Mouse (Mus musculus) large intestine, adult 2 months (tissue): ENCODE measurements around the gene Prkaca. TPM values are rescaled to one million over a fixed set of nuclear protein-coding genes. Genes with fewer than 3 reads are reported as not detected.

Experiments used
- DNase-seq: peaks from one replicate; pipeline ENCODE4 v3.0.0-alpha.2; 2012; ENCODE audit warnings: low read depth, low spot score
- WGBS: fragments of 180-500 bp; shearing (Covaris S2); methylation state at CpG from one replicate; pipeline ENCODE4 v1.1.7; 2018; 5-methylcytosine and 5-hydroxymethylcytosine counted together
- polyA plus RNA-seq: library from polyadenylated mRNA; depleted of rRNA; stranded (reverse); fragments of >200 nt; gene quantifications from 2 replicates; pipeline ENCODE4 v1.2.3, GENCODE M21; 2012; rRNA removed

Prkaca gene
- polyA plus RNA-seq, 1 experiment: 59.9 TPM

DNA sequence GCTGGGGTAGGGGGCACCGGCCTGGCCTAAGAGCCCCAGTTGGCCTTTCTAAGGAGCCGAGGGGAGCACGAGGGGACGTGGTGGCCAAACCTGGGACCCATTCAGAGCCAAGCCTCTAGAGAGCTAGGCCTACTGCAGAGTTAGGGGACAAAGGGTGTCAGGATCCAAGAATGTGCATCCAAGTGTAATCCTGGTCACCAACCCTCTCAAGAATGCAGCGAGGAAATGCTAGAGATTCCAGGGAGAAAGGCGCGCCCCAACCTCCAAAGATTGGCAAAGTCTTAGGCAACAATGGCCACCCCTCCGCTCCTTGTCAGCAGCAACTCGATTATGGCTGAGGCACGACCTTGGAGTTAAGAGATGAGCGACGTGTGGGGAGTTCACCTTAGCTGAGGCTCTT, 48.8 kb downstream of the Prkaca start:
- DNase-seq: no peak
- 41% methylated on average over 12 of the region's 12 CpGs for WGBS

DNA sequence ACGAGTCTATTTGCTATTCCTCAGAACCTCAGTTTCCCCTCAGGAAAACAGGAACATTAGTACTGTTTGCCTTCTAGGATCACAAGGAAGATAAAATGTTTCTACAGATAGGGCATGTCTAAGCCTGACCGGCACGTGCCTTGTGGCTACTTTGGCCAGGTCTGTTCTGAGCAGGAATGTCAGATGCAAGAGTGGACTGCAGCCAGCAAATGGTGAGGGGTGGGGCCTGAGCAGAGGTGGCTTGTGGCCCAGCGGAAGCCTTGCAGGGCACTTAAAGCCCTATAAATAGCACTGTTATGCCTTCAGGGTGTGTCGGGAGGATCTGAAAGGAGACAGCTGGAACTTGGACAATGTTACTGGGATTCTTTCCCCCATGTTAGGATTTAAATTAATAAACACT, 50.3 kb downstream of the Prkaca start:
- no peak for DNase-seq
- 4% methylated on average over 5 of the region's 5 CpGs for WGBS

DNA sequence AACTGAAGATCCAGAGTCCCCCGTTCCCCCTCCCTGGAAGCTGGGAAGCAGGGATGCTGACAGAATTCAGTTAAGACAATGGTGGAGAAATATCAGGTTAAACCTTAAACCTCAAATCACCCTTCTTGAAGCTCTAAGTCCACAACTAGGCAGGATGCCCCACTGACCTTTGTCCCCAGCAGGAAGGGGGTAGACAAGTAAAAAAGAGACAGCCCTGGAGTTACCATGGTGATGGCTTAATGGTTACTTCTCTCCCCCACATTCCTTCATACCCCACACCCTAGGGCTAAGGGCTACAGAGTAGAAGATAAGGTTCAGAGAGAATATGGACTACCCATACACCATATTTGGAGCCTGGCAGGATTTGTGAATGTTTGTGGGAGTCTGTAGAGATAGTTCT, 50.8 kb downstream of the Prkaca start:
- DNase-seq: no peak
- 27% methylated on average over 1 of the region's 1 CpGs for WGBS

DNA sequence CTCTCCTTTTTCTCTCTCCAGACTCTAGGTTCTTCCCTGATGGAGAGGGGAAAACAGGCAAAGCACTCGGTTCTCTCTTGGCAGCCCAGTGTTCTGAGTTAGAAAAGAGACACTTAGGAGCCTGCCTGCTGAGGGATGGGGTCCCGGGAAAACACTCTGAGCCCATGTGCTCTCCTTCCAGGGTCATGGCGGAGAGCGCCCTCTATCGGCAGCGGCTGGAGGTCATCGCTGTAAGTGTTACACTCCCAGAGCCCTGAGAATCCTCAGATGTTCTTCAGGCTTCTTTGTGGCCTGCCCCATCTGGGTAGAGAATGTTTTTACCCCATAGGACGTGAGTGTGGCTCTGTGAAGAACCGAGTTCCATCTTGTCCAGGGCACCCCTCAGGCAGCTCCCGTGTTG, 51.4 kb downstream of the Prkaca start:
- DNase-seq: no peak
- WGBS: 23% methylated on average over 10 of the region's 10 CpGs

DNA sequence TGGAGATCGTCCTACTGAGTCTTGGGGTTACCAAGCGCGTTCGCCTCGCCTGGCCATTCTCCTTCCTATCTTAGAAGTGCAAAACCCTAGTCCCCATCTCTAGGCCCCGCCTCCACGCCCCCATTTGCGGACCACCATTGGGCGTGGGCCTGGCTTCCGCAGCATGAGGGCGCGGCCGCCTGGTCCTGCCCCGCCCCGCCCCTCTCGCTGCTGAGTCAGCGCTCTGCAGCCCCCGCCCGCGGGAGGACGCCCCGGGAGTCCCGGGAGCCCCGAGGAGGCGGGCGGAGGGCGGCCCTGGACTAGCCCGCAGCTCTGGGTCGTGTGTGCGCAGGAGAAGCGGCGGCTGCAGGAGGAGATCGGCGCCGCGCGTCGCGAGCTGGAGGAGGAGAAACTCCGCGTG, 53.1 kb downstream of the Prkaca start:
- WGBS: 4% methylated on average over 41 of the region's 41 CpGs

DNA sequence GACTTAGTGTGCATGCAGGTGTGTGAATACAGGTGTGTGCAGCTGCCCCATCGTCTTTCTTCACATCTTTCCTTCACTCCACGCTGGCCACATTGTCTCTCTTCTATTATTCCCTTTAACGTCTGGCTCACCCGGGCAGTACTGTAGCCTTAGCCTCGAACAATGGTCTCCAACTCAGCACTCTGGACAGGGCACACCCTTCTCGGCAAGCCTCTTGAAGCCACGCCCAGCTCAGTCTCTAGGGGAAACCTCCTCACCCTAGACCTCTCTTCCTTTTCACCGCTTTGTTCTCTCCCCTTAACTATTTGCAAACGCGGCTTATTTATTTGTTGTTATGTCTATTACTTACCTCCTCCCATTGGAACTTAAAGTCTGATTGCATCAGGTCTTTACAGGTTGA, 54.7 kb downstream of the Prkaca start:
- whole genome bisulfite sequencing: 14% methylated on average over 10 of the region's 10 CpGs
- DNase-seq: no peak

More for the DNA sequence above, 53.1 kb downstream of the Prkaca start:
- DNase-seq: no peak

DNA sequence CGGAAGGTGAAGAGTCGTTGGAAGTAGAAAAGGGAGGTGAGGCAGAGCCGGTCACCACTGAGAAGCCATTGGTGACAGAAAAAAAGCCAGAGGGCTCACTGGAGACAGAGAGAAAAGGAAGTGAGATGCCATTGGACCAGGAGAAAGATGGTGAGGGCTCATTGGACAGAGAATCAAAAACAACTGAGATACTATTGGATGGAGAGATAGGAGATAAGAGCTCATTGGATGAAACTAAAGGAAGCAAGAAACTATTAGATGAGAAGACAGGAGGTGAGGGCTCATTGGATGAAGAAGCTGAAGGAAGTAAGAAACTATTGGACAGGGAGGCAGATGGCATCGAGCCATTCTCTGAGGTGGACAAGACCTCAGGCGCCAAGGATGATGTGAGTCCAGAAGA, 56.5 kb downstream of the Prkaca start:
- WGBS: 94% methylated on average over 5 of the region's 5 CpGs
- no peak for DNase-seq

DNA sequence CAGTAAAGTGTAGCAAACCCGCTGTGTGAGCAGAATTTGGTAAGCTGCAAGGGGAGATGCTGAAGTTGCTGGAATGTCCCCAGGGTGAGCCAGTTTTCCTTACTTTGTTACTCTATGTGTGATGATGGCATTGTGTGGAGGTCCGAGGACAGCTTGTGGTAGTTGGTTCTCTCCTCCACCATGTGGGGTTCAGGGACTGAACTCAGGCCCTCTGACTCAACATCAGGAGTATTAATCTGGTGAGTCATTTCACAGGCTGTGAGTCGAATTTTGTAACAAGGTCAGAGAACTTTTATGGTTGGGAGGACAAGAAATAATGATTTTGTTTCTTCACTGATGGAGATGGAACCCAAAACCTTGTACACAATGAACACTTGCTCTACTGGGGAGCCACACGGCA, 60.0 kb downstream of the Prkaca start:
- DNase-seq: no peak
- WGBS: 67% methylated on average over 4 of the region's 4 CpGs

DNA sequence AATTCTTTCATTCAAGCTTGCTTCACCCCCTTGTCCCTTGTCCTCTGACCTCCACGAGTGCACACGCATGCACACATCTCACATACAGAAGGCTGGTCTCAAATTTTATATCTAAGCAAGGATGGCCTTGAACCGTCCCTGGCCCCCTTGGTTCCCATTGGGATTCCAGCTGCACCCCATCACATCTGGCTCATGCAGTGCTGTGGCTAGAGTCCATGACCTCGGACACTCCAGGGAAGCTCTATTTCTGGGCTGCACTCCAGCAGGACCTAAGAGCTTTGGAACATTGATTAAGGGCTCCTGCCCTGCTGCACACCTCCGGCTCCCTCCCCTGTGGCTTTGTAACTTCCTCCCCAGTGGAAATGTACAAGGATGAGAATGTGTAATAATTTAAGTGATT, 65.2 kb downstream of the Prkaca start:
- DNase-seq: no peak

DNA sequence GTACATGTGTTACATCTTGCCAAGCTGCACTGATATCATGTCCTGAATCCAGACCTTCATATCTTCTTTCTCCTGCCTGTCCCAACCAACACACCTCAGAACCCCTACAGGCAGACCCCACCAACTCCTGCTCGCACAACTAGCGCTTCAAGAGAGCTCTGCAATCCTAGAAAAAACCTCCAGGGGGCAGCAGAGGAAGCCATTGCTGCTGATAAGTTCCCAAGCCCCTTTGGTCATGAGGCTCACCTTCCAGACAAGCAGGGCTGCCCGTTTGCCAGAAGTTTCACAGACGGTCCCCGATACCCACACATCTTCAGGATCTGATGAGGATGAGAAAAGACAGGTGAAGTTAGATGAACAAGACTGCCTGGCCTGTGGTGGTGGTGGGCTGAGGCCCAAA, 66.3 kb downstream of the Prkaca start:
- DNase-seq: peak; percentile 33
- WGBS: 5% methylated on average over 5 of the region's 5 CpGs

More for the DNA sequence above, 65.2 kb downstream of the Prkaca start:
- WGBS: 61% methylated on average over 5 of the region's 5 CpGs

DNA sequence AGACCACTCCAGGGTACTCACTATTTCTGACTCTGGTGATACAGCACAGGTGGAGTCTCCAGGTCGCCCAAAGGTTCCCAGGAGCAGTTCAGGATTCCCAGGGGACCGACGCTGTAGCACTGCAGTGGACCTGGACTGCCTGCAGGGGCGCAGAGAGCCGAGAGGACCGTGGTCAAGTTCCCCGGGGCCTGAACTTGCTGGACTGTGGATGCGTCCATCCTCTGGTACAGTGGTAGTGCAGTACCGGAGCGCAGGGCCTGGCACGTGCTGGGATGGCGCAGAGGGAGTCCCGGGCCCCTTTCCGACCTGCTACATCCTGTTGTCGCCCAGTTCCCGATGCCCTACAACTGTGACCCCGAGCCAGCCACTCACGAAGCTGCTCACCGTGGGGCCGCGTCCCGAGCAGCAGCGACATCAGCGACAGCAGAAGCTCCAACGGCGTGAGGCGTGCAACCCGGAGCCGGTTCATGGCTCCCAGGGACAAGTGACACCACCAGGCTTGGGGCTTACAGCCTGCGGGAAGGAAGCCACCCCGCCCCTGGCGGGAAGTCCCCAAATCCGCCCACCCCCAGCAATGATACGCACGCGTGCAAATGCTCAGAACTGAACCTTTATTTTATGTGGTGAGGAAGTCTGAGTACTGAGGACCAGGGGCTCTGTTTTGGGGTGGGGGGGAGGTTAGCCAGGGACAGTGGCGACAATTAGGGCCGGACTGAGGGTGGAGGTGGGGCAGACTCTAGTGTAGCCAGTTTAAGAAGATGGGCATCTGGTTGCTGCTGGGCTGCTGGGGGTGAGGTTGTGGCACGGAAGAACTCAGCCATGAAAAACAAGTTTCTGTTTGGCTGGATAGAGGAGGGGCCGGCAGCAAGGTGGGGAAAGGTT, 69.5 kb downstream of the Prkaca start, which contains the start of gene Il27ra:
Il27ra (minus strand) TSS at position 524 of the 882 bp plus-strand sequence.
- DNase-seq: no peak
- WGBS: 6% methylated on average over 40 of the region's 40 CpGs

DNA sequence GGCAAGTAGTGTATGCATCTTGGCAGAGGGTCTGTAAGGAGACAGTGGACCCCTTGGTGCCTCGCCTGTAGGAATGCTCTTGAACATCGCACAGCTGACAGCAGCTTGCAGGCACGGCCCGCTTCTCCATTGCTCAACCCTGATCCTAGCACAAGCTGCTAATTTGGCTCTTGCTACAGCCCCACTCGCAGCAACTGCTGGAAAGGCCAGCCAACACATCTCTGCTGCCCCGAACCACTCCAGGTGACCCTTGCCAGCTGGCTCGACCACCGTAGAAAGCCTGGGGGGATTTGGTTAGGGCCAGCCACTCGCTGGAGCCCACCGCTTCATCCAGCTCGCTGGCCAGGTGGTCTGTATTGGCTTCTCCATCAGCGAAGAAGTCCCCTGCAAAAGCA, 70.2 kb downstream of the Prkaca start:
- WGBS: 61% methylated on average over 12 of the region's 12 CpGs
- no peak for DNase-seq

DNA sequence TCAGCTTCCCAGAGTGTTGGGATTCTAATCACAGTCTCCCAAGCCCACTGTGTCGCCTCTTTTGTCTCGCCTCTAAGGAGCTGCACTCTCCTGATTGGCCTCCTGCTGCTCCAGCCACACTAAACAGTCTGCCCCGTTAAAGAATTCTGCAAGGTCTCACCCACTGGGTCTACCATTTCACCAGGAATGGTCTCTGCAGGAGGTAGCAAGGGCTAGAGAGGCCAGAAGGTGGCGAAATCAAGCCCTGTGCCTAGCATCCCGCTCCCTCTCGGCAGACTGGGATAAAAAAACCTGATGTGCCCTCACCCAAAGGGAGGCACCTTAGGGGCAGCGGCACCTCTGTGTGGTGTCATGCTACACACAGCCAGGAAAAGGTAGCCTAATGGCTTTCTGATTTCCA, 71.3 kb downstream of the Prkaca start:
- DNase-seq: no peak
- 32% methylated on average over 7 of the region's 7 CpGs for WGBS

DNA sequence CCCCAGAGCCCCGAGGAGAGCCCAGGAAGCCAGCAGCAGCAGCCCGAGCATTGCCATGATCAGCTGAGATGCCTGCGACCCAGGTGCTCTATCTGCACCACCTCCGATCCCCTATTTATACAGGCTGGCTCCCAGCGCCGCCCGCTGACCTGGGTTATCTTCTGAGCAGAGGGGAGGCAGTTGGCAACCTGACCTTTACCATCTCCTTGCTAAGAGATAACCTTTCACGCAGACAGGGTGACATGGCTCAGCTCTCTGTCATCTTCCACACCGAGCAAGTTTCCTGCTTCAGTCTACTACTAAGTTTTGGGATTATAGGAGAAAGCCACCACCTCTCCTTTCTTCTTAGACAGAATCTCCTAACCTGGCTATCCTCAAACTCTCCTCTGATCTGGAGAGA, 72.1 kb downstream of the Prkaca start, which contains the start of gene Rln3:
Rln3 (minus strand) TSS at position 101 of the 400 bp plus-strand sequence.
- no peak for DNase-seq

More for the DNA sequence above, 72.1 kb downstream of the Prkaca start, which contains the start of gene Rln3:
- WGBS: 26% methylated on average over 9 of the region's 9 CpGs

Other genes starting within 250 kb of the Prkaca start
- 55.1 and 68.0 TPM in 2 replicates for gene Adgre5, start 231.7 kb upstream of the Prkaca start, polyA plus RNA-seq
- 13.4 and 18.8 TPM in 2 replicates for gene Adgrl1, start 72.9 kb upstream of the Prkaca start, polyA plus RNA-seq
- gene Gm10644, start 17.8 kb upstream of the Prkaca start, polyA plus RNA-seq: 0.43 and 0.52 TPM in 2 replicates
- 35.0 and 42.7 TPM in 2 replicates for gene Asf1b, start 17.5 kb upstream of the Prkaca start, polyA plus RNA-seq
- gene Samd1, start 24.7 kb downstream of the Prkaca start, polyA plus RNA-seq: 35.7 and 37.6 TPM in 2 replicates
- 0.27 and 0.30 TPM in 2 replicates for gene 1700067K01Rik, start 28.5 kb downstream of the Prkaca start, polyA plus RNA-seq
- 2.3 and 3.2 TPM in 2 replicates for gene 2210011C24Rik, start 39.2 kb downstream of the Prkaca start, polyA plus RNA-seq
- 0.11 TPM in 1 of 2 replicates, not detected in the other for gene Palm3, start 48.5 kb downstream of the Prkaca start, polyA plus RNA-seq
- gene Il27ra, start 69.6 kb downstream of the Prkaca start, polyA plus RNA-seq: 5.5 and 6.5 TPM in 2 replicates
- 0.49 and 0.56 TPM in 2 replicates for gene Rln3, start 72.0 kb downstream of the Prkaca start, polyA plus RNA-seq
- gene Gm10643, start 92.1 kb downstream of the Prkaca start, polyA plus RNA-seq: 0.82 and 1.1 TPM in 2 replicates
- gene Rfx1, start 93.8 kb downstream of the Prkaca start, polyA plus RNA-seq: 19.0 and 25.2 TPM in 2 replicates
- 73.4 and 87.9 TPM in 2 replicates for gene Dcaf15, start 131.8 kb downstream of the Prkaca start, polyA plus RNA-seq
- gene Podnl1, start 153.0 kb downstream of the Prkaca start, polyA plus RNA-seq: 5.6 and 5.9 TPM in 2 replicates
- 30.2 and 38.0 TPM in 2 replicates for gene Cc2d1a, start 174.9 kb downstream of the Prkaca start, polyA plus RNA-seq
- 0.22 and 0.32 TPM in 2 replicates for gene 4930432K21Rik, start 175.0 kb downstream of the Prkaca start, polyA plus RNA-seq
- gene Nanos3, start 212.2 kb downstream of the Prkaca start, polyA plus RNA-seq: 0.22 and 0.30 TPM in 2 replicates